Mouse (Mus musculus): Measurements from ENCODE around the gene Nsun7. TPM values are rescaled to one million over a fixed set of nuclear protein-coding genes. Genes with fewer than 3 reads are reported as not detected.

Gene Nsun7
- polyA plus RNA-seq, 1 experiment = 5.0 TPM

GRCm38 (mm10) chr5:66310806-66311205, 51.1 kb downstream of the Nsun7 start:
- DNase-seq (ENCODE audit: low read depth) = no peak
- TF ChIP-seq POLR2A (IDR thresholded peaks at IDR 0.05; ENCODE audit: borderline replicate concordance, extremely low read depth, insufficient read depth, insufficient read length, poor library complexity, severe bottlenecking) = no peak
- no peak for TF ChIP-seq CTCF (IDR thresholded peaks at IDR 0.05; ENCODE audit: borderline replicate concordance, extremely low read depth, insufficient read depth, insufficient read length)

GRCm38 (mm10) chr5:66315791-66316190, 56.1 kb downstream of the Nsun7 start:
- TF ChIP-seq POLR2A (IDR thresholded peaks at IDR 0.05; ENCODE audit: borderline replicate concordance, extremely low read depth, insufficient read depth, insufficient read length, poor library complexity, severe bottlenecking) (no peak), CTCF (IDR thresholded peaks at IDR 0.05; ENCODE audit: borderline replicate concordance, extremely low read depth, insufficient read depth, insufficient read length) (no peak)
- DNase-seq (ENCODE audit: low read depth) = peak; percentile 42

GRCm38 (mm10) chr5:66319341-66319740, 59.6 kb downstream of the Nsun7 start:
- peak; percentile 46; the same call in 1 of the 2 replicates for TF ChIP-seq CTCF (IDR thresholded peaks at IDR 0.05; ENCODE audit: borderline replicate concordance, extremely low read depth, insufficient read depth, insufficient read length)
- TF ChIP-seq POLR2A (IDR thresholded peaks at IDR 0.05; ENCODE audit: borderline replicate concordance, extremely low read depth, insufficient read depth, insufficient read length, poor library complexity, severe bottlenecking) = no peak
- DNase-seq (ENCODE audit: low read depth) = peak; percentile 47

- TF ChIP-seq POLR2A (IDR thresholded peaks at IDR 0.05; ENCODE audit: borderline replicate concordance, extremely low read depth, insufficient read depth, insufficient read length, poor library complexity, severe bottlenecking) (no peak), CTCF (IDR thresholded peaks at IDR 0.05; ENCODE audit: borderline replicate concordance, extremely low read depth, insufficient read depth, insufficient read length) (no peak)
- DNase-seq (ENCODE audit: low read depth) = peak; percentile 77
Observed at GRCm38 (mm10) chr5:66319827-66320404, 60.2 kb downstream of the Nsun7 start.

GRCm38 (mm10) chr5:66323131-66323530, 63.4 kb downstream of the Nsun7 start:
- DNase-seq (ENCODE audit: low read depth) = no peak

GRCm38 (mm10) chr5:66323603-66324002, 63.9 kb downstream of the Nsun7 start:
- TF ChIP-seq CTCF (IDR thresholded peaks at IDR 0.05; ENCODE audit: borderline replicate concordance, extremely low read depth, insufficient read depth, insufficient read length) = no peak
- no peak for TF ChIP-seq POLR2A (IDR thresholded peaks at IDR 0.05; ENCODE audit: borderline replicate concordance, extremely low read depth, insufficient read depth, insufficient read length, poor library complexity, severe bottlenecking)
- DNase-seq (ENCODE audit: low read depth) = no peak

More at GRCm38 (mm10) chr5:66323131-66323530, 63.4 kb downstream of the Nsun7 start:
- TF ChIP-seq CTCF (IDR thresholded peaks at IDR 0.05; ENCODE audit: borderline replicate concordance, extremely low read depth, insufficient read depth, insufficient read length) (no peak), POLR2A (IDR thresholded peaks at IDR 0.05; ENCODE audit: borderline replicate concordance, extremely low read depth, insufficient read depth, insufficient read length, poor library complexity, severe bottlenecking) (no peak)

- no peak for DNase-seq (ENCODE audit: low read depth)
- TF ChIP-seq POLR2A (IDR thresholded peaks at IDR 0.05; ENCODE audit: borderline replicate concordance, extremely low read depth, insufficient read depth, insufficient read length, poor library complexity, severe bottlenecking) (no peak), CTCF (IDR thresholded peaks at IDR 0.05; ENCODE audit: borderline replicate concordance, extremely low read depth, insufficient read depth, insufficient read length) (peak; percentile 63; the same call in 1 of the 2 replicates)
Observed at GRCm38 (mm10) chr5:66326395-66326794, 66.7 kb downstream of the Nsun7 start.

- TF ChIP-seq CTCF (IDR thresholded peaks at IDR 0.05; ENCODE audit: borderline replicate concordance, extremely low read depth, insufficient read depth, insufficient read length) (no peak), POLR2A (IDR thresholded peaks at IDR 0.05; ENCODE audit: borderline replicate concordance, extremely low read depth, insufficient read depth, insufficient read length, poor library complexity, severe bottlenecking) (no peak)
- peak; percentile 91 for DNase-seq (ENCODE audit: low read depth)
Observed at GRCm38 (mm10) chr5:66327949-66328726, 68.4 kb downstream of the Nsun7 start.

- peak; percentile 24 for DNase-seq (ENCODE audit: low read depth)
- TF ChIP-seq CTCF (IDR thresholded peaks at IDR 0.05; ENCODE audit: borderline replicate concordance, extremely low read depth, insufficient read depth, insufficient read length) (no peak), POLR2A (IDR thresholded peaks at IDR 0.05; ENCODE audit: borderline replicate concordance, extremely low read depth, insufficient read depth, insufficient read length, poor library complexity, severe bottlenecking) (no peak)
Observed at GRCm38 (mm10) chr5:66328766-66329165, 69.1 kb downstream of the Nsun7 start.

GRCm38 (mm10) chr5:66330806-66331205, 71.1 kb downstream of the Nsun7 start:
- DNase-seq (ENCODE audit: low read depth) = no peak
- TF ChIP-seq CTCF (IDR thresholded peaks at IDR 0.05; ENCODE audit: borderline replicate concordance, extremely low read depth, insufficient read depth, insufficient read length) (no peak), POLR2A (IDR thresholded peaks at IDR 0.05; ENCODE audit: borderline replicate concordance, extremely low read depth, insufficient read depth, insufficient read length, poor library complexity, severe bottlenecking) (no peak)

- peak; percentile 19; the same call in 1 of the 2 replicates for TF ChIP-seq POLR2A (IDR thresholded peaks at IDR 0.05; ENCODE audit: borderline replicate concordance, extremely low read depth, insufficient read depth, insufficient read length, poor library complexity, severe bottlenecking)
- TF ChIP-seq CTCF (IDR thresholded peaks at IDR 0.05; ENCODE audit: borderline replicate concordance, extremely low read depth, insufficient read depth, insufficient read length) = no peak
Observed at GRCm38 (mm10) chr5:66337025-66337968, 77.6 kb downstream of the Nsun7 start.

More at GRCm38 (mm10) chr5:66337025-66337968, 77.6 kb downstream of the Nsun7 start:
- DNase-seq (ENCODE audit: low read depth) = peak; percentile 91
